Mouse (Mus musculus): ENCODE data around the gene Fbxl16.
"Not testable (repeated sequence)": the region's sequence is repeated elsewhere in the genome, so short reads cannot be mapped to it uniquely, and the experiment has no call there.

Fbxl16 gene

GRCm38 (mm10) chr17:25796211-25796771 is 12.6 kb upstream of the Fbxl16 start:
- DNase-seq = no peak

- peak; percentile 88 for DNase-seq
Measured at GRCm38 (mm10) chr17:25796951-25797369, 11.9 kb upstream of the Fbxl16 start, which contains the start of gene Metrn. Gene Metrn, minus strand, starts transcription at chr17:25797136.

GRCm38 (mm10) chr17:25801029-25801428 is 7.9 kb upstream of the Fbxl16 start:
- DNase-seq = peak; percentile 74 to 75

GRCm38 (mm10) chr17:25802825-25803517 is 5.9 kb upstream of the Fbxl16 start:
- no peak for DNase-seq

GRCm38 (mm10) chr17:25806507-25806906 is 2.4 kb upstream of the Fbxl16 start:
- DNase-seq = no peak

GRCm38 (mm10) chr17:25807452-25807851 is 1.4 kb upstream of the Fbxl16 start:
- DNase-seq = not testable (repeated sequence)

- DNase-seq = no peak
Measured at GRCm38 (mm10) chr17:25808028-25808427, 857 bp upstream of the Fbxl16 start.

- DNase-seq = no peak
Measured at GRCm38 (mm10) chr17:25809606-25810340, 888 bp downstream of the Fbxl16 start.

GRCm38 (mm10) chr17:25810890-25811289 is 2.0 kb downstream of the Fbxl16 start:
- no peak for DNase-seq

GRCm38 (mm10) chr17:25813471-25813870 is 4.6 kb downstream of the Fbxl16 start:
- peak; percentile 63 to 73 for DNase-seq

GRCm38 (mm10) chr17:25817662-25818061 is 8.8 kb downstream of the Fbxl16 start:
- no peak for DNase-seq

- no peak for DNase-seq
Measured at GRCm38 (mm10) chr17:25818851-25819780, 10.2 kb downstream of the Fbxl16 start.

GRCm38 (mm10) chr17:25823452-25823851 is 14.6 kb downstream of the Fbxl16 start, which contains the start of gene Wdr24:
Gene Wdr24, plus strand, starts transcription at chr17:25823627.
- peak; percentile 76 to 83 for DNase-seq

GRCm38 (mm10) chr17:25824362-25825142 is 15.7 kb downstream of the Fbxl16 start:
- no peak for DNase-seq

GRCm38 (mm10) chr17:25825311-25825710 is 16.4 kb downstream of the Fbxl16 start:
- no peak for DNase-seq

GRCm38 (mm10) chr17:25825984-25826570 is 17.2 kb downstream of the Fbxl16 start:
- DNase-seq = no peak

- DNase-seq = no peak
Measured at GRCm38 (mm10) chr17:25827011-25827410, 18.1 kb downstream of the Fbxl16 start.

- no peak for DNase-seq
Measured at GRCm38 (mm10) chr17:25827546-25828222, 18.8 kb downstream of the Fbxl16 start.

- DNase-seq = no peak
Measured at GRCm38 (mm10) chr17:25828223-25828594, 19.3 kb downstream of the Fbxl16 start.

GRCm38 (mm10) chr17:25828712-25829557 is 20.1 kb downstream of the Fbxl16 start, which contains the start of gene Jmjd8:
Gene Jmjd8, plus strand, starts transcription at chr17:25828867.
- peak; percentile 73 to 75 for DNase-seq

All from lung, adult 18-20 months (tissue).